Mouse (Mus musculus) right cerebral cortex, postnatal 36 days (tissue): ENCODE data around the gene Hist1h2bl.
"Not testable (repeated sequence)": the region's sequence is repeated elsewhere in the genome, so short reads cannot be mapped to it uniquely, and the experiment has no call there.

Experiments used
- DNase-seq, 2 experiments: peaks; one replicate each; pipeline ENCODE4 v3.0.0; 2022; ENCODE audit warnings: low spot score in 2 of 2, mixed read lengths in 1 of 2

The Hist1h2bl gene

DNA sequence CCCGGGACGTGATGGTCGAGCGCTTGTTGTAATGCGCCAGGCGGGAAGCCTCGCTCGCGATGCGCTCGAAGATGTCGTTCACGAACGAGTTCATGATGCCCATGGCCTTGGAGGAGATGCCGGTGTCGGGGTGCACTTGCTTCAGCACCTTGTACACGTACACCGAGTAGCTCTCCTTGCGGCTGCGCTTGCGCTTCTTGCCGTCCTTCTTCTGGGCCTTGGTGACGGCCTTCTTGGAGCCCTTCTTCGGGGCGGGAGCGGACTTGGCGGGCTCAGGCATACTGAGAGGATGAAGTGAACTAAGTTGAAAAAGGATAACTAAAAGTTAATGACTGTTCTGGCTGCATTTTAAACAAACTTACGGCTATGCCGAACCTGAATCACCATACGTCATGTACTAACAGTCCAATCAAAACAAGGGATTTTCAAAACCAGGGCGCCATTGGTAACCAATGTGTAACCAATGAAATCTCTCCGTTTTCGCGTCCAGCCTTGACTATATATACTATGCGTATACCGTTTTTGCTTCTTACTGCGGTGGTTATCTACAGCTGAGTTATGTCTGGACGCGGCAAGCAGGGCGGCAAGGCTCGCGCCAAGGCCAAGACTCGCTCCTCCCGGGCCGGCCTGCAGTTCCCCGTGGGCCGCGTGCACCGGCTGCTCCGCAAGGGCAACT lies at the start of gene Hist1h2bl, which contains the start of gene Hist1h2ai:
Gene Hist1h2bl (minus strand): TSS at position 280 of the 676 bp plus-strand sequence.
Gene Hist1h2ai (plus strand): TSS at position 559 of the 676 bp plus-strand sequence.
- peak; percentile 84 to 90 for DNase-seq

DNA sequence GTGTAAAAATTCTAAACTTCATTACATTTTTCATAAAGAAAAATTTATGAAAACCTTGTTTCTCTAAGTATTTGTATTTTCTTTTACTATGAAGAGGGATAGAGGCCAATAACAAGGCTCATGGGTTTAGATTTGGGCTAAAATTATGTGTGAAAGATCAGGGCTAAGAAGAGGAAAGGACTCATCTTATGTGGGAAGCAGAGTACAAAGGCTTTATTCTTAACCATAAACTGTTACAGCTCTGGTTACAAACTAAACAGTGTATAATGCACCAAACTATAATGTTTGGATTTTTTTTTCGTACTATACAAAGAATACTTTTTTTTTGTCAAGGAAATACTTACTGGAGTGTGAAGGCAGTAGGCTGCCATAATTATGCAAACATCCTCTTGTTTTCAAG lies 39.8 kb upstream of the Hist1h2bl start:
- DNase-seq, result no peak

DNA sequence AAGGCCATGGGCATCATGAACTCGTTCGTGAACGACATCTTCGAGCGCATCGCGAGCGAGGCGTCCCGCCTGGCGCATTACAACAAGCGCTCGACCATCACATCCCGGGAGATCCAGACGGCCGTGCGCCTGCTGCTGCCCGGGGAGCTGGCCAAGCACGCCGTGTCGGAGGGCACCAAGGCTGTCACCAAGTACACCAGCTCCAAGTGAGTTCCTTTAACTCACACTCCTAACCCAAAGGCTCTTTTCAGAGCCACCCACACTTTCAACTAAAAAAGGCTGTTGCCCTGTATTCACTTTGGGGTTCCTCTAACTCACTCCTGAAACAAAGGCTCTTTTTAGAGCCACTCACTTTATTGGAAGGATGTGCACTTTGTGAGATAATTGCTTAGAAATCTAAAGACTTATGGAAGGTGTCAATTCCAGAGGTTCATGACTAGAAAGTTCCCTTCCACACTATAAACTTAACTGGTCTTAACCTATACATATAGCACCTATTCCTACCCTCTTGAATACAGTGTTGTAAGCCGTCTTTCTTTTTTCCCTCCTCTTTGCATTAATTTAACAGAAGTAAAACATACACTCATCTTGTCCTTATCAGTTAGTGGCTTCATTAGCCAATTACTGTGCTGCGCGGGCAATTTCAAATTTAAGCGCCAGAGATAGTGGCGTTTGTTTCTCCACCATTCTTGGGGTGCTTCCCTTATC lies 38.5 kb upstream of the Hist1h2bl start:
- not testable (repeated sequence) for DNase-seq

DNA sequence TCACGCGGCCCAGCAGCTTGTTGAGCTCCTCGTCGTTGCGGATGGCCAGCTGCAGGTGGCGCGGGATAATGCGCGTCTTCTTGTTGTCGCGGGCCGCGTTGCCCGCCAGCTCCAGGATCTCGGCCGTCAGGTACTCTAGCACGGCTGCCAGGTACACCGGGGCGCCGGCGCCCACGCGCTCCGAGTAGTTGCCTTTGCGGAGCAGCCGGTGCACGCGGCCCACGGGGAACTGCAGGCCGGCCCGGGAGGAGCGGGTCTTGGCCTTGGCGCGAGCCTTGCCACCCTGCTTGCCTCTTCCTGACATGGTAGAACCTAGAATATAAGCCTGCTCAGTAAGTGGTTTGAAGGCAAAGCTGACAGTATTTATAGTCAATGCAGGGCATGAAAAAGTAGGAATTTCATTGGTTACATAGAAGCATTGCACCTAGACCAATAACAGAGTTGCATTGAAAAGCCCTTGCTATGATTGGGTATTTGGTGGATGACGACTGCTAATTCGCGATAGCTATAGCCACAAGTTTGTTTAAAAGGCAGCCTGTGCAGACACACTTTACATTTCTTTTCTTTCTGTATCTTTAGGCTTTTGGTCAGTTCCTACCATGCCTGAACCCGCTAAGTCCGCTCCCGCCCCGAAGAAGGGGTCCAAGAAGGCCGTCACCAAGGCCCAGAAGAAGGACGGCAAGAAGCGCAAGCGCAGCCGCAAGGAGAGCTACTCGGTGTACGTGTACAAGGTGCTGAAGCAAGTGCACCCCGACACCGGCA lies 37.8 kb upstream of the Hist1h2bl start, which contains the start of the genes Hist1h2ak and Hist1h2bn:
Gene Hist1h2ak (minus strand): TSS at position 304 of the 762 bp plus-strand sequence.
Gene Hist1h2bn (plus strand): TSS at position 600 of the 762 bp plus-strand sequence.
- DNase-seq, result peak; percentile 61 to 85

DNA sequence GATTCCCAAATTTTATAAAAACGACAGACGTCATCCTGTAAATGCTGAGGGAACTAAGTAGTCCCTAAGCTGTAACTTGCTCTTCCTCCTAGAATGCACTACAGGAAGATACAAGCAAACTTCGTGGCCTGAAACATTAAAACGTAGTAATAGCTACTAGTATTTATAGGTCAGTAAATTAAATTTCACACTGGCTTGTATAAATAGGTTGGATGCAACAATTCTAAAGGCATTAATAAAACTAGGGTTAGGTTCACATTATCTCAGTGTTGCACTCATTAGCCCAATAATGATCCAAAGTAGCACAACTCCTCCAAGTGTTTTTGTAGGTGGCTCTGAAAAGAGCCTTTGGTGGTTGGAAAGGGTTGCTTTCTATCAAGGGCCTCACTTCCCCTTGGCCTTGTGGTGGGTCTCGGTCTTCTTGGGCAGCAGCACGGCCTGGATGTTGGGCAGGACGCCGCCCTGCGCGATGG lies 37.1 kb upstream of the Hist1h2bl start:
- DNase-seq, result no peak

DNA sequence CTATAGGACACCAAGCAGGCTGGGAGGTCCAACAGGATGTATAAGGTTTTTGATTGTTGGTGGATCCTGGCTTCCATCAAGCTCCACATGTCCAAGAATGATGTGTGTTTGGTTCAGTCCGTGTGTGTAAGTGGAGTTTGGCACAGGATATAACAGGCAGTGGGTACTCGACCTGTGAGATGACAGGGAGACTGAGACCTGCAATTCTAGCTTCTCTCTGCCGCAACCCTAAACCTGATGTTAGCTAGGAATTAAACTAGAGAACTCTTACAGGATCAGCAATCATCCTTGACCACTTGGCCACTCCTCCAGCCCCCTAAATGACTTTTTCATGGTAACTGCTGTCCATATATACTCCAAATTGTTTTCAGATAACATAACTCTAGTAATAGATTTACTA lies 36.4 kb upstream of the Hist1h2bl start:
- DNase-seq, result no peak

DNA sequence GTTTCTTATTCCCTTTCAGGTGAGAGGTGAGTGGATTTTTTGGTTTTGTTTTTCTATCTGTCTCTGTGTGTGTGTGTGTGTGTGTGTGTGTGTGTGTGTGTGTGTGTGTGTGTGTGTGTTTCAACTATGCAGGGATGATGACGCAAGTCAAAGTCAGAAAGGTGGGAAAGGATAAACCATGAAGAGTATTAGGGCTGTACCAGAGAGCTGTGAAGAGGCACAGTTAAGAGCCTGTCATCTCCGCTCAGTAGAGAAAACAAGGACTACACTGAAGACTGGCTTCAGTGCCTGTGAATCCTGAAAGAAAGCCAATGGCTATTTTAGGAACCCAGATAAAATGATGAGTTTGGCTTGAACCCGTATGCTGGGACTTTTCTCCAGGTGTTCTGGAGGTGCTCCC lies 35.9 kb upstream of the Hist1h2bl start:
- DNase-seq, result no peak

DNA sequence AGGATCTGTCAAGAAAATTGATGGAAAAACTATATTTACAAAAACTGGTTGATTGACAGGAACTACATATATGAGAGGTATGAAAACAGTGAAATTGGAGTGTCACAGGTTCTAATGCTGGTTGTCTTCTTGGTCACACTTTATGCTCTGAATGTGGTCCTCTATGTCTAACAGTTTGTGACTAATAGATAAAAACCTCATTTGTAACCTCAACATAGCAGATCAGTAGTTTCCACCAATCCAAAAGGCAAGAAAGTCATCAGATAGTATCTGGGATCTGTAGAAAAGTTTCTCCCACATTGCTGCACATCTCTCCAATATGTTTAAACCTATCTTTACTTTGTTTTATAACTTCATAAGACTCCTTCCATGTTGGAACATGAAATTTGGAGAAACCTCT lies 35.5 kb upstream of the Hist1h2bl start:
- DNase-seq, result no peak

DNA sequence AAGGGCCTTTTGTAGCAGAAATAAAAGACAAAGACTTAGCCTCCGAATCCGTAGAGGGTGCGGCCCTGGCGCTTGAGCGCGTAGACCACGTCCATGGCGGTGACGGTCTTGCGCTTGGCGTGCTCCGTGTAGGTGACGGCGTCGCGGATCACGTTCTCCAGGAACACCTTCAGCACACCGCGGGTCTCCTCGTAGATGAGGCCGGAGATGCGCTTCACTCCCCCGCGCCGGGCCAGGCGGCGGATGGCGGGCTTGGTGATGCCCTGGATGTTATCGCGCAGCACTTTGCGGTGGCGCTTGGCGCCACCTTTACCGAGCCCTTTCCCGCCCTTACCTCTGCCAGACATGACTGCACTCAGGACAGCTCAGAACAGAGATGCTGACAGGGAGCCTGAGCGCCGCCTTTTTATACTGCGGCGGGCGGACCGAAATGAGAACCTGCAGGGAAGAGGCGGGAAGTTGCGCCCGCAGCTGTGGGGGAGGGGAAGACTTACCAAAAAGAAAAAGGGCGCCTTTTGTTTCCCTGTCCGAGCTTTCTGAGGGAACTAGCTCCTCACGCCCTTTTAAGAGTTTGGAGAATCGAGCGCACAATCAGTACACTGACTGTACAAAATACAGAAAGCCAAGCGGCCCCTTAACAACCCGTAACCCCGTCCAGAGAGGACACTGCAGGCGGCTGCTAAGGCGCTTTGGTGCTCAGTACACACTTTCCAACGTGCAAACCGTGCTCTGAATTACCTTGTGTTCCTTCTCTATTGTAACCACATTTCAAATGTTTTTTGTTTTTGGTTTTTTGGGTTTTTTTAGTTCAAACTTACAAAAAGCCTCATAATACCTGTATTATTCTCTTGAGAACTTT lies 34.4 kb upstream of the Hist1h2bl start, which contains the start of gene Hist1h4k:
Gene Hist1h4k (minus strand): TSS at position 347 of the 859 bp plus-strand sequence.
- DNase-seq, result peak; percentile 92 to 93

DNA sequence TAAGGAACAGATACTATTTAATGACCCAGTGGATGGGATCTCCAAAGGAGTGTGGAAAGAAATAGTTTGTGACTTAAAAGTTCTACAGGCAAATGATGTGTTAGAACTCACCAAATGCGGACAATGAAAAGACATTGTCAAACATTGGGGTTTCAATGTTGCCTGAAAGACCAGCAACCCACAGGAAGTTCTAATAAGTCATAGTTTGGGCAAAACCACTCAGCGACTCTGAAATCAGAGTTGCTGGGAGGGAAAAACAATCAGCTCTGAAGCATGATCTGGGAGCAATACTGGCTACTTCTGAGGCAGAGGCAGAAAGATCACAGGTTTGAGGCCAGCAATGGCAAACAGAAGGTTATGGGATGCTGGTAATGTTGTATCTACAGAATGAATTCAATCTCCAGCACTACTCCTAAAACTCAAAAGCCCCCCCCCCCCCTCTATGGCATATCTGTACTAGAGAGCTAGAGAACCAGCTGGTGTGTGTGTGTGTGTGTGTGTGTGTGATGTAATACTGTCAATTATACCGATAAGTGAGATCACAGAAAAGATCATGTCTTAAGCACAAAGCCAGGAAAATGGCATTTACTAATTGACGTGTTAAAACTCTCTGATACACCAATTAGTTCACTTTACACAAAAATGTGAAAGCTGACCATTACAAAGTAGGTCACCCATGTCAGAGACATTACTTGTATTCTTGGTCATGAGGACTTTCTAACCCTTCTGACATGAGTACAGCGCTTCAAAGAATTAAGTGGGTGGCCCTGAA lies 33.6 kb upstream of the Hist1h2bl start:
- no peak for DNase-seq

DNA sequence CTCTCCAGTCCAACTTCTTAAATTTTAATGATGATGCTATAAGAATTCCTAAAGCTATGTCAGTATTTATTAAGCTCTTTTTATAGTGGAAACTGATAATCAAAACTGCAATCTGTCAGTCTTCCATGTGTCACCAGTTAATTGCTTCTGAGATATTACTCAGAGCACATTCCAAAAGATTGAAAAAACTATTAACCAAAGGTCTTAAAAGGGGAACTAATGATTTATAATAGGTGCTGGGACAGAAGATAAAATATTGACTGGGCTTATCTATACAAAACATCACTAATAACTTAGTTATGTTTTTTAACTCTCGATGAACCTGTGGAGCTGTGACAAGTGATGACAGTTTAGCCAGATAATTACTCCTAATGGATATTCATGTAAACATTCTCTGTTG lies 29.1 kb upstream of the Hist1h2bl start:
- DNase-seq, result no peak

DNA sequence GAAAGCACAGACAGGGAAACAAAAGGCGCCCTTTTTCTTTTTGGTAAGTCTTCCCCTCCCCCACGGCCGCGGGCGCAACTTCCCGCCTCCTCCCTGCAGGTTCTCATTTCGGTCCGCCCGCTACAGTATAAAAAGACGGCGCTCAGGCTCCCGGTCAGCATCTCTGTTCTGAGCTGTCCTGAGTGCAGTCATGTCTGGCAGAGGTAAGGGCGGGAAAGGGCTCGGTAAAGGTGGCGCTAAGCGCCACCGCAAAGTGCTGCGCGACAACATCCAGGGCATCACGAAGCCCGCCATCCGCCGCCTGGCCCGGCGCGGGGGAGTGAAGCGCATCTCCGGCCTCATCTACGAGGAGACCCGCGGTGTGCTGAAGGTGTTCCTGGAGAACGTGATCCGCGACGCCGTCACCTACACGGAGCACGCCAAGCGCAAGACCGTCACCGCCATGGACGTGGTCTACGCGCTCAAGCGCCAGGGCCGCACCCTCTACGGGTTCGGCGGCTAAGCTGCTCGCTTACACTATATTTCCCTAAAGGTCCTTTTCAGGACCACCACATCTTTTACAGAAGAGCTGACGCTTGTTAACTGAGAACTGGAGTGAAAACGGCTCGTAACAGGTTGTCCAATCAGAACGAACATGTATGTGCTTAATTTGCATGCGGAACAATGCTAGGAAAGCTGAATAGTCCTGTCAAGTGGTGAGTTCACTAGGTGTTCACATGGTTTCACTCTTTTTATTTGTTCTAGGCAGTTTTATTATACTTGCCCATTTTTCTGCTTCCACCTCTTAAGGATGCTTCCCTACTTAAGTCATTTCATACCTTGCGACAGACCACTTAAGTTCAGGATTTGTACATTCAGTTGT lies 19.2 kb upstream of the Hist1h2bl start, which contains the start of gene Hist1h4j:
Gene Hist1h4j (plus strand): TSS at position 159 of the 862 bp plus-strand sequence.
- DNase-seq, result peak; percentile 54 to 69

DNA sequence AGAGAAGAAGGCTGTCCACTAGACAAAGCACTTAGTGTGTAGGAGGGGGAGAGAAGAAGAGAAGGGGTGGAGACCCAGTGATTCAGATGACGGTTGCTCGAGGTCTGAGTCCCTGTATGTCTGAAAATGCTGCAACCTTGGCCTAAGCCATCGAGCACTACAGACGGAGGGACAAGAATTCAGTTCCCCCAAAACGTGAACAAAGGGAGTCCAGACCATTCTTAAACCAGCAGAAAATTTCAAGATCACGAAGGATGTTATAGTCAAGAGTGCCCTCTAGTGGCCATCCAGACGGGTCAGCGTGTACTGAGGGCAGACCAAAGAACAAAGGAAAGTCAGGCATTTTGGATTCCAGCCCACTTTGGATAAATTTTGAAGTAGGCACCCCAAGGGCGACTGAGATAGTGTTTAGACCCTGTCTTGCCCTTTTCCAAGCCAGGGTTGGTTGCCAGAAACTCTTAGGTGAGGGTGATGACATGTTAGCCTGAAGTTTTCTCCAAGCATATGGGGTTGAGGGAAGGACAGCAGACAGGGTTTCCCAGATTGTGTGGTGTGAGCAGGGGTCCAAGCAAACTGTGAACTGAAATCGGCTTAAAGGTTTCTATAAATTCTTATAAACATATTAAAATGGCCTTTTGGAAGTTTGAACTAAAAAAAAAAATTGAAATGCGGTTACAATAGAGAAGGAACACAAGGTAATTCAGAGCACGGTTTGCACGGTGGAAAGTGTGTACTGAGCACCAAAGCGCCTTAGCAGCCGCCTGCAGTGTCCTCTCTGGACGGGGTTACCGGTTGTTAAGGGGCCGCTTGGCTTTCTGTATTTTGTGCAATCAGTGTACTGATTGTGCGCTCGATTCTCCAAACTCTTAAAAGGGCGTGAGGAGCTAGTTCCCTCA lies 18.3 kb upstream of the Hist1h2bl start:
- peak in 1 of 2 experiments; percentile 63 for DNase-seq

DNA sequence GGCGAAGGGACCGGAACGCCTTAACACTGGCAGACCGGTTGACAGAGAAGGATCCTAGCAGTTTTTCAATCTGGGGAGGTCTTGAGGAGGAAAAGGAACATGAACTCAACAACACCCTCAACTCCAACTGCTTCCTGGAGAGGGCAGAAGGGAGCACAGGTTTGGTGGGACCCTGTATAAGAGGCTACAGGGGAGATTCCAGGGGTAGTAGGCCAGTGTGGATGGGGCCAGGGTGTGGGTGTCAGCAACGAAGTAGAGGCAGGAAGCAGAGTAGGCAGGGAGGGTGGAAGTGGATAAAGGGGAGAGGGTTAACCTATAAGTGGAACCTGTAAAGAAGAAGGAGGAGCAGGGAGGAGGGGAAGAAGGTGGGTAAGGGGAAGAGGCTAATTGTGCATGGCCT lies 17.5 kb upstream of the Hist1h2bl start:
- DNase-seq, result no peak

DNA sequence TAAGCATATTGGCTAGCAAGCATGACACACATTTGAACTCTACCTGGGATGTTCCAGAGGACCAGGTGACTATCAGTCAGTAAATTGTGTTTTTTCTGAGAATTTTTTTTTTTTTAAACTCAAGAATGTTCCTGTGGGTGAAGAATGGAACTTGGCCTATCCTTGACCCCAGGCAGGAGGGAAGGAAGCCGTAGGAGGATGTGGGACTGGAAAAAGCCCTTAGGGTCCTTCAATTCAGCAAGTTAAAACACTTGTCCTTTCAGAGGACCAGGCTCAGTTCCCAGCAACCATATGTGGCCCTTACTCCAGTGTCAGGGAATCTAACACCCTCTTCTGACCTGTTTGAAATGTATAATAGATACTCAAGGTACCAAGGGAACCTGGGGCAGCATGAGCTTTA lies 13.6 kb upstream of the Hist1h2bl start:
- no peak for DNase-seq

DNA sequence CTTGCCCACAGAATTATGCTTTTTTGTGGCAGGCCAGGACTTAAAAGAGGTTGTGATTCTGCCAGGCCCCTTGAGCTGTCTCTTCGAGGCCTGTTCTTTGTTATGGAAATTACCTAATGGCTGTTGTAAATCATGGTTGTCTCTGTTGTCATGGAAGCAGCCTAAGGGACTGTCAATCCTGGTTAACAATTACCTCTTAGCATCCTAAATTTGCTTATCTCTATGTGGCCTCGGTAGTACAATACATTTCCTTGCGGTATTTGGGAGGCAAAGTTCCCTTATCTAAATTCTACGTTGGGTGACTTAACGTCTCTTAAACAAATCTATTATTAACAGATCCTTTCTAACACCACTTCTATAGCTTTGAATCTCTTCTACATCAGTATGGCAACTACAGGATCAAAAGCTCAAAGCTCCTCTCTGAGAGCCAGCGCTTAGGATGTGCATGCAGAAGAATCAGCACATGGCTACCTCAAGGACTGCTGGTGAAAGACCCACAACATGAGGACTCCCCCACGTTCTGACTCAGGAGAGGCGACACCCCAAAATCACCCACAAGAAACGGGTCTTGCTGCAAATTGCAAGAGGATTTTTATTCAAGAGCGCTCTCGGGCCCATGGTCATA lies 12.1 kb upstream of the Hist1h2bl start:
- DNase-seq, result no peak

DNA sequence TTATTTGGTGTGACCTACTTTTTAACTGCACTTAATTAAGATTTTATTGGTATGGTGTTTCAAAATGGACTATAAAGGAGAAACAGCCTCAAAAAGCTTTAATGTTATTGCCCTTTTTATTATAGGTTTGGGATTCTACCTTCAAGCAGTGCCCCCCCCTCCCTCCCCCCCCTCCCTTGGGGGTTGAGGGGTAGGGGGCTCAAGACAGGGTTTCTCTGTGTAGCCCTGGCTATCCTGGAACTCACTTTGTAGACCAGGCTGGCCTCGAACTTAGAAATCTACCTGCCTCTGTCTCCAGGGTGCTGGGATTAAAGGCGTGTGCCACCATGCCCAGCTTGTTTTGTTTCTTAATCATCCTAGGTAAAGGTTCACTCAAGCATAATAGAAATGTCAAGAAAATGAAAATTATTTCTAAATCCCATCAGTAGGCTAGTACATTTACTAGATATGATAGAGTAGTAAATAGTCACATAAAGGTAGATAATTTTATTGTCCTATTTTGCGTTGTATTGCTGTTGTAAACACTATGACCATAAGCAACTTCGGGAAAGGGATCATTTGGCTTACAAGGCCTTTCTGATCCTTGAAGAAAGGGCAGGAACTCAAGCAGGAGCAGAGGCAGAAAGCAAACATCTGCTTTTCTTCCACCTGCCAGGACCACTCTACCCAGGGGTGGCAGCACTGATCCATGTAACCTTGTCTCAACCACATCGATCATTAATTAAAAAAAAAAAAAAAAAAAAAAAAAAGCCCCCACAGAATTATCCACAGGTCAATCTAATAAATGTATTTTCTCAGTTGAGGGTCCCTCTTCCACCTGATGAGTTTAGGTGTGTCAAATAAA lies 7.3 kb upstream of the Hist1h2bl start:
- no peak for DNase-seq
